Mouse (Mus musculus): ENCODE measurements at regions not wholly inside any gene's neighbourhood (a gene's known extent, or its start where the extent isn't known, plus 50 kb on each side); places are given as distances from the start of the nearest gene placed in this dataset.

DNA sequence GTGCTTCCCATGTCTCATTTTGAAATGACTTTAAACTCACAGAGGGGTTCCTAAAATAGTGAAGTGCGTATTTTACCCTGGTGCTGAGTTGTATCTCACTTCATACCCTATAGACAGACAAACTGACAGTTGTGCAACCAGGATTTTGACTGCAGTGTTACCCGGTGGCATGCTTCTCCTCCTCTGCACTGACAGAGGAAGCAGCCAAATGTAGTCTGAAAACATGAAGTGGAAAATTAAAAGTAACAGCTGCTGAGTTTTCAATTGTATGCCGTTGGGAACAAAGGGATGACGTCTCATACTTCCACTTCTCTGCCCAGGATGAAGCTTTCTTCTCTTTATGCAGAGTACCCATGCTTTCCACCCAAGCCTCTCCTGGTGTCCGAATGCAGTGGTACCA lies 155.0 kb downstream of the Wdr11 start:
- TF ChIP-seq CTCF (IDR thresholded peaks at IDR 0.05; ENCODE audit: borderline replicate concordance, insufficient read depth, low read length) (no peak), POLR2A (IDR thresholded peaks at IDR 0.05; ENCODE audit: low read depth, low read length) (no peak)

All from embryonic fibroblast, embryonic 13.5 days (primary cell).